Mouse (Mus musculus) embryonic facial prominence, embryonic 11.5 days (tissue): ENCODE data around the gene Bbx. TPM values are rescaled to one million over a fixed set of nuclear protein-coding genes. Genes with fewer than 3 reads are reported as not detected.

Source experiments
- ATAC-seq: fragments of 200-750 bp; cut with Nextera tagmentation; replicated peaks from 2 replicates; pipeline ENCODE4 v1.8.0; 2017; ENCODE audit warnings: low read depth; ENCODE audit not compliant: insufficient number of reproducible peaks, low FRiP score, low TSS enrichment
- DNase-seq: peaks from one replicate; pipeline ENCODE4 v3.0.0-alpha.2; 2015; ENCODE audit warnings: low spot score
- H3K27ac ChIP-seq: fragments of 300-500 bp; sonication (generic); replicated peaks from 2 replicates; pipeline ENCODE4 v1.5.1; 2014; ENCODE audit warnings: mild to moderate bottlenecking, low read depth, low read length, control low read depth
- H3K27me3 ChIP-seq: fragments of 300-500 bp; sonication (generic); 2 replicates; pipeline ENCODE4 v1.6.1; 2014; ENCODE audit warnings: mild to moderate bottlenecking, low read length, moderate library complexity, mixed read lengths; ENCODE audit not compliant: control insufficient read depth, insufficient read depth
- H3K36me3 ChIP-seq: fragments of 300-500 bp; sonication (generic); replicated peaks from 2 replicates; pipeline ENCODE4 v1.6.1; 2014; ENCODE audit warnings: low read depth, mild to moderate bottlenecking, low read length, moderate library complexity, mixed read lengths; ENCODE audit not compliant: control insufficient read depth, insufficient read depth
- H3K4me1 ChIP-seq: fragments of 300-500 bp; sonication (generic); 2 replicates; pipeline ENCODE4 v1.6.1; 2014; ENCODE audit warnings: low read length, mixed read lengths; ENCODE audit not compliant: control insufficient read depth, insufficient read depth
- H3K4me2 ChIP-seq: fragments of 300-500 bp; sonication (generic); 2 replicates; pipeline ENCODE4 v1.6.1; 2014; ENCODE audit warnings: low read depth, mild to moderate bottlenecking, control low read depth, low read length, moderate library complexity
- H3K4me3 ChIP-seq: fragments of 300-500 bp; sonication (generic); 2 replicates; pipeline ENCODE4 v1.5.1; 2014; ENCODE audit warnings: low read depth, low read length, control low read depth
- H3K9ac ChIP-seq: fragments of 300-500 bp; sonication (generic); replicated peaks from 2 replicates; pipeline ENCODE4 v1.6.1; 2014; ENCODE audit warnings: mild to moderate bottlenecking, control low read depth, low read length
- H3K9me3 ChIP-seq: fragments of 300-500 bp; sonication (generic); replicated peaks from 2 replicates; pipeline ENCODE4 v1.6.1; 2016; ENCODE audit warnings: mild to moderate bottlenecking, low read length, inconsistent platforms, mixed read lengths; ENCODE audit not compliant: control insufficient read depth
- WGBS: fragments of 180-500 bp; shearing (Covaris S2); extraction: QIAGEN DNeasy Blood & Tissue Kit; methylation state at CpG from one replicate; pipeline ENCODE4 v1.1.7; 2014; 5-methylcytosine and 5-hydroxymethylcytosine counted together
- polyA plus RNA-seq: library from polyadenylated mRNA; unstranded; fragments of >200 nt; fragmentation: Nextera tagmentation; extraction: Ambion mirVana; gene quantifications from 2 replicates; pipeline ENCODE4 v1.2.1, GENCODE M21; 2014

The Bbx gene
- polyA plus RNA-seq, 1 experiment from 2014 or later: 30.1 TPM

DNA sequence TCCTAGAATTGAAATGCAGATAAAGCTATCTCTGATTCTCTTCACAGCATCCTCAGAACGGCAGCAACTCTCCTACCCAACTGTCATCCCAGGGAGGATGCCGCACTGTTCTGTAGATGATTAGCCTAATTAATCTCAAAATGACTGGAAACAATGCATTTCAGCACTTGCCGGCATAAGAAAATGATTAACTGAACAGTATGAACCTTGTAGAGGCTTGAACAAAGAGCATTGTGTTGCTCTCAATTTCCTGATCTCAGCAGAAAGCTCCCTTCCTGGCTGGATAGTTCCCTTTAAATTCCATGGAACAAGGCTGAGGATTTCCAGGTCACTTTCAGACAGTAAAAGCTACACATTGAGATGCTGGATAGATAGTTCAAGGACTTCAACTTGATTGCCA, 197.0 kb downstream of the Bbx start:
- DNase-seq: no peak
- no peak for ATAC-seq
- Histone ChIP-seq H3K27me3 (no peaks in the 10 kb centered on the region), H3K4me1 (no peaks in the 10 kb centered on the region), H3K9me3 (no peaks in the 10 kb centered on the region), H3K4me3 (no peak overlapping the region), H3K36me3 (no peaks in the 10 kb centered on the region), H3K27ac (no peak overlapping the region), H3K4me2 (no peak overlapping the region), H3K9ac (no peak overlapping the region)
- 51% methylated on average over 3 of the region's 3 CpGs for whole genome bisulfite sequencing

GRCm38 (mm10) chr16:50230624-50231023, 201.6 kb downstream of the Bbx start:
- Histone ChIP-seq H3K27ac (no peak overlapping the region), H3K9ac (no peak overlapping the region), H3K4me1 (no peaks in the 10 kb centered on the region), H3K9me3 (no peaks in the 10 kb centered on the region), H3K4me3 (no peak overlapping the region), H3K4me2 (no peak overlapping the region), H3K27me3 (no peaks in the 10 kb centered on the region), H3K36me3 (no peaks in the 10 kb centered on the region)
- ATAC-seq: no peak
- DNase-seq: no peak
- 94% methylated on average over 2 of the region's 2 CpGs for WGBS

GRCm38 (mm10) chr16:50228833-50229232, 203.4 kb downstream of the Bbx start:
- Histone ChIP-seq H3K4me2 (no peak overlapping the region), H3K4me1 (no peaks in the 10 kb centered on the region), H3K36me3 (no peaks in the 10 kb centered on the region), H3K27ac (no peak overlapping the region), H3K9me3 (no peaks in the 10 kb centered on the region), H3K9ac (no peak overlapping the region), H3K4me3 (no peak overlapping the region), H3K27me3 (no peaks in the 10 kb centered on the region)
- ATAC-seq (no peak), DNase-seq (no peak)
- WGBS: 95% methylated on average over 1 of the region's 1 CpGs

GRCm38 (mm10) chr16:50226274-50226673, 205.9 kb downstream of the Bbx start:
- DNase-seq: no peak
- ATAC-seq: no peak
- Histone ChIP-seq H3K4me2 (no peak overlapping the region), H3K9ac (no peak overlapping the region), H3K27ac (no peak overlapping the region), H3K4me3 (no peak overlapping the region), H3K4me1 (no peaks in the 10 kb centered on the region), H3K9me3 (no peaks in the 10 kb centered on the region), H3K36me3 (no peaks in the 10 kb centered on the region), H3K27me3 (no peaks in the 10 kb centered on the region)
- WGBS: 56% methylated on average over 1 of the region's 1 CpGs

- no peaks in the 10 kb centered on the region for H3K4me1 ChIP-seq
- H3K36me3 ChIP-seq: no peaks in the 10 kb centered on the region
- ATAC-seq (no peak), DNase-seq (no peak)
- WGBS: 89% methylated on average over 3 of the region's 3 CpGs
- no peak overlapping the region for H3K9ac ChIP-seq
- no peak overlapping the region for H3K4me2 ChIP-seq
- H3K27me3 ChIP-seq: no peaks in the 10 kb centered on the region
- no peak overlapping the region for H3K4me3 ChIP-seq
- H3K27ac ChIP-seq: no peak overlapping the region
- H3K9me3 ChIP-seq: no peaks in the 10 kb centered on the region
Observed at GRCm38 (mm10) chr16:50224946-50225345, 207.2 kb downstream of the Bbx start.

GRCm38 (mm10) chr16:50220734-50221501, 211.3 kb downstream of the Bbx start:
- 91% methylated on average over 8 of the region's 8 CpGs for WGBS
- H3K27me3 ChIP-seq: no peaks in the 10 kb centered on the region
- H3K27ac ChIP-seq: no peak overlapping the region
- no peaks in the 10 kb centered on the region for H3K4me1 ChIP-seq
- no peak for DNase-seq
- H3K4me2 ChIP-seq: no peak overlapping the region
- no peaks in the 10 kb centered on the region for H3K36me3 ChIP-seq
- no peaks in the 10 kb centered on the region for H3K9me3 ChIP-seq
- H3K9ac ChIP-seq: no peak overlapping the region
- no peak overlapping the region for H3K4me3 ChIP-seq
- no peak for ATAC-seq

DNA sequence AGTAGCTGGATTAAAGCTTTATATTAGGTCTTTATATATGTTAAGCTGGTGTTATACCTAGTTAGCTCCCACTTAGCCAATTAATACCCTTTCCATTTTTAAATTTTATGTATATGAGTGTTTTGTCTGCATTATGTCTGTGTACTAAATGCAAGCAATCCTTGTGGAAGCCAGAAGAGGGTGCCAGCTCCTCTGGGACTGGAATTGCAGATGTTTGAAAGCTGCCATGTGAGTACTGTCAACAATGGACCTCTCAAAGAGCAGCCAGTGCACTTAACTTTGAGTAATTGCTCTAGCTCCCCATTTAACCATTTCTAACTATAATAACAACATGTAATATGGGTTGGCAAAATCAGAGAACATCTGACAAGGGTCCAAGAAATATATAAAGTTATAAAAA, 215.1 kb downstream of the Bbx start:
- ATAC-seq (no peak), DNase-seq (no peak)
- H3K9ac ChIP-seq: no peak overlapping the region
- H3K36me3 ChIP-seq: no peaks in the 10 kb centered on the region
- H3K4me1 ChIP-seq: no peaks in the 10 kb centered on the region
- no peaks in the 10 kb centered on the region for H3K27me3 ChIP-seq
- no peak overlapping the region for H3K4me2 ChIP-seq
- H3K27ac ChIP-seq: no peak overlapping the region
- H3K9me3 ChIP-seq: no peaks in the 10 kb centered on the region
- H3K4me3 ChIP-seq: no peak overlapping the region

DNA sequence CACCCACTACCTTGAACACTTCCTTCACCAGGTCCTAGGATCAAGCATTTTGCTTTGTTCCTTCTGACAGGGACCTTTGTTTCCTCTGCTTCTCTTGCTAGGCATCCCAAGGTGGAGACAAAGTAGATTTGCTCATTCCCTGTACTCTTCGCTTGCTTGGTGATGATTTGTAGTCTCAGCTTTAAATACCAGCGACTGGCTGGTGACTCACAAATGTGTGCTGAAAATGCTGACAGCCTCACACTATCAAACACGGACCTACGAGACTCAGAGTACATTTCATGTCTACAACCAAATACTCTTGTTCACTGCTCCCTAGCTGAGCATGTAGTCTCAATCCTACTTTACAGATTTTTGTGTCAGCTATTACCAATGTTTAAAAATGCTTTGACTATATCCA, 220.5 kb downstream of the Bbx start:
- no peak overlapping the region for H3K4me3 ChIP-seq
- no peaks in the 10 kb centered on the region; the same call in 1 of the 2 replicates for H3K36me3 ChIP-seq
- ATAC-seq: no peak
- no peaks in the 10 kb centered on the region for H3K9me3 ChIP-seq
- no peak for DNase-seq
- WGBS: 92% methylated on average over 4 of the region's 4 CpGs
- no peaks in the 10 kb centered on the region for H3K4me1 ChIP-seq
- no peaks in the 10 kb centered on the region for H3K27me3 ChIP-seq
- H3K4me2 ChIP-seq: no peak overlapping the region
- no peak overlapping the region for H3K9ac ChIP-seq
- no peak overlapping the region for H3K27ac ChIP-seq
